Mouse (Mus musculus) lung, postnatal 0 days (tissue): ENCODE measurements around the gene Lrrc61.

Experiments used
- CTCF ChIP-seq: IDR thresholded peaks from 2 replicates; pipeline ENCODE4 v1.5.1; 2016; ENCODE audit warnings: antibody characterized with exemption, mild to moderate bottlenecking
- EP300 ChIP-seq: IDR thresholded peaks from 2 replicates; pipeline ENCODE4 v1.6.1; 2016; ENCODE audit warnings: antibody characterized with exemption, mild to moderate bottlenecking, control low read depth

GRCm38 (mm10) chr6:48602080-48602741 lies 47.6 kb downstream of the Lrrc61 start:
- TF ChIP-seq CTCF (no peak), EP300 (no peak)
